Mouse (Mus musculus) effector memory CD4-positive, alpha-beta T cell, adult 5 months (primary cell): ENCODE measurements around the gene Slmap. TPM values are rescaled to one million over a fixed set of nuclear protein-coding genes. Genes with fewer than 3 reads are reported as not detected.

Source experiments
- polyA plus RNA-seq: library from polyadenylated mRNA; unstranded; fragments of 100-300 nt; shearing (Covaris generic); gene quantifications from one replicate; pipeline ENCODE4 v1.2.1, GENCODE M21; 2017

The Slmap gene
- polyA plus RNA-seq = 44.1 TPM

DNA sequence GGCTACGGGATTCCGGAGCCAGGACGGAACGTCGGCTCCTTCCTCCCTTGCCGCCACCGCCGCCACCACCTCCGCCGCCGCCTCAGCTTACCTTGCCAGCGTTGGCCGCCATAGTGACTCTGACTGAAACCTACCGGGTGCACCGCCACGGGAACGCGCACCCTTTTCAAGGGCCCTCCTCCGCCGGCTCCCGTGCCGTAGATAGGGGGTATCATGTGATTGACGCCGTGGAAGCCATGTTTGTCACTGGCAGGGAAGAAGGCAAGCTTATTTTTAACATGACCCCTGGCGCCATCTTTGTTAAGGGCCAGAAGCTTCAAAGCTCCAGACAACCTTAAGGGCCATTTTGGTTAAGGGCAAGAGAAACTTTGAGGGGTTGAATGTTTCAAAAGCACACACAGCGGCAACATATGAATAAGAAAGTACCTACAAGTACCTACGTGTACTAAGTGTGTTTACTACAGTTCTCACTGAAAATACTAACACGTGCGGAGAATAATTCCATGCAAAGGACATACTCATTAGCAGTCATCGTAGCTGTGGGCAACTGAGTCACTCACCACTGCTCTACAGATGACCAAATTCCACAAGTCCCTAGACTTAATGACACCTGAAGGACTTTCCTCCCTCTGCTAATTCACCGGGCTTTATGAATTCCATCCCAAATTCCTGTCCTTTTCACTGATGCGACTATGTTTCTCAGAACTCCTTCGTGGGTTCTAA, at the start of gene Slmap:
Slmap (minus strand) TSS at position 175 of the 723 bp plus-strand sequence.

DNA sequence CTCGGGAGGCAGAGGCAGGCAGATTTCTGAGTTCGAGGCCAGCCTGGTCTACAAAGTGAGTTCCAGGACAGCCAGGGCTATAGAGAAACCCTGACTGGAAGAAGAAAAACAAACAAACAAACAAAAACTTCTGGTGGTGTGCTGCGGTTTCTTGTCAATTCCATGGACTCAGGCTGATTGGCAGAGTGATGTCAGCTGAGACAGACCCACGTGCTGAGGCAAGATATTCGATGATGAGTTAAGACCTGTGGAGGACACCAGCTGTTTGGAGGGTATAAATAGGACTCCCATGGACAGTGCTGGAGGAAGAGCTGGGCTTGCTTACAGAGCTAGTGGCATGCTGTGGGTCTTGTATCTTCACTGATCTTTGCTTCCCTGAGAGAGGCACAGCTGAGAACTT, 38.8 kb upstream of the Slmap start, which contains the start of gene Dennd6a:
Dennd6a (plus strand) TSS at position 301 of the 400 bp plus-strand sequence.

Other genes starting within 250 kb of the Slmap start
- 15.2 TPM for gene Dennd6a, start 38.9 kb upstream of the Slmap start, polyA plus RNA-seq
- gene Arf4, start 103.1 kb upstream of the Slmap start, polyA plus RNA-seq = 549 TPM
- gene Pde12, start 135.0 kb upstream of the Slmap start, polyA plus RNA-seq = 9.8 TPM
- gene Dnah12, start 158.3 kb upstream of the Slmap start, polyA plus RNA-seq = not detected